Mouse (Mus musculus): ENCODE measurements around the gene Pomgnt2.

Pomgnt2 gene

GRCm38 (mm10) chr9:121973207-121973606 is 23.7 kb downstream of the Pomgnt2 start:
- DNase-seq (ENCODE audit: low read depth, low spot score), result no peak

GRCm38 (mm10) chr9:121969841-121970381 is 27.0 kb downstream of the Pomgnt2 start:
- DNase-seq (ENCODE audit: low read depth, low spot score), result no peak

GRCm38 (mm10) chr9:121968258-121968657 is 28.7 kb downstream of the Pomgnt2 start:
- no peak for DNase-seq (ENCODE audit: low read depth, low spot score)

- DNase-seq (ENCODE audit: low read depth, low spot score), result no peak
These were observed 32.0 kb downstream of the Pomgnt2 start for GRCm38 (mm10) chr9:121964941-121965340.

- DNase-seq (ENCODE audit: low read depth, low spot score), result no peak
These were observed 36.8 kb downstream of the Pomgnt2 start for GRCm38 (mm10) chr9:121959966-121960635.

- DNase-seq (ENCODE audit: low read depth, low spot score), result no peak
These were observed 44.3 kb downstream of the Pomgnt2 start for GRCm38 (mm10) chr9:121952596-121952995.

- DNase-seq (ENCODE audit: low read depth, low spot score), result no peak
These were observed 45.8 kb downstream of the Pomgnt2 start for GRCm38 (mm10) chr9:121951114-121951423.

GRCm38 (mm10) chr9:121950418-121951113 is 46.3 kb downstream of the Pomgnt2 start, which contains the start of gene Fam198a:
Gene Fam198a, plus strand, starts transcription at chr9:121950988.
- DNase-seq (ENCODE audit: low read depth, low spot score), result no peak

- DNase-seq (ENCODE audit: low read depth, low spot score), result no peak
These were observed 48.5 kb downstream of the Pomgnt2 start for GRCm38 (mm10) chr9:121948431-121948830.

GRCm38 (mm10) chr9:121947784-121948183 is 49.1 kb downstream of the Pomgnt2 start:
- peak; percentile 41 for DNase-seq (ENCODE audit: low read depth, low spot score)

GRCm38 (mm10) chr9:121943628-121944027 is 53.3 kb downstream of the Pomgnt2 start:
- peak; percentile 45 for DNase-seq (ENCODE audit: low read depth, low spot score)

- peak; percentile 88 for DNase-seq (ENCODE audit: low read depth, low spot score)
These were observed 53.9 kb downstream of the Pomgnt2 start for GRCm38 (mm10) chr9:121943005-121943404.

GRCm38 (mm10) chr9:121937944-121938355 is 59.0 kb downstream of the Pomgnt2 start:
- peak; percentile 59 for DNase-seq (ENCODE audit: low read depth, low spot score)

- DNase-seq (ENCODE audit: low read depth, low spot score), result peak; percentile 35
These were observed 59.5 kb downstream of the Pomgnt2 start for GRCm38 (mm10) chr9:121937451-121937864.

- DNase-seq (ENCODE audit: low read depth, low spot score), result no peak
These were observed 60.0 kb downstream of the Pomgnt2 start for GRCm38 (mm10) chr9:121936952-121937351.

- no peak for DNase-seq (ENCODE audit: low read depth, low spot score)
These were observed 62.1 kb downstream of the Pomgnt2 start for GRCm38 (mm10) chr9:121934856-121935255.
